Mouse (Mus musculus) urinary bladder, adult 18-20 months (tissue): Measurements from ENCODE around the gene Lrrc15.

Experiments
- DNase-seq, 2 experiments: peaks; one replicate each; pipeline ENCODE4 v3.0.0; 2022; ENCODE audit warnings: low spot score in 2 of 2, mixed read lengths in 2 of 2

Gene Lrrc15

GRCm38 (mm10) chr16:30278406-30278805 lies 4.7 kb downstream of the Lrrc15 start:
- DNase-seq: no peak

- DNase-seq: no peak
These were observed 7.3 kb downstream of the Lrrc15 start for GRCm38 (mm10) chr16:30275558-30276340.

GRCm38 (mm10) chr16:30273065-30273464 lies 10.0 kb downstream of the Lrrc15 start:
- no peak for DNase-seq

GRCm38 (mm10) chr16:30271941-30272595 lies 11.0 kb downstream of the Lrrc15 start:
- no peak for DNase-seq

GRCm38 (mm10) chr16:30271223-30271761 lies 11.8 kb downstream of the Lrrc15 start:
- DNase-seq: no peak

GRCm38 (mm10) chr16:30267359-30267758 lies 15.7 kb downstream of the Lrrc15 start, which contains the start of gene Cpn2:
Gene Cpn2, minus strand, starts transcription at chr16:30267499.
- no peak for DNase-seq

GRCm38 (mm10) chr16:30266561-30266960 lies 16.5 kb downstream of the Lrrc15 start:
- no peak for DNase-seq

GRCm38 (mm10) chr16:30265611-30266010 lies 17.4 kb downstream of the Lrrc15 start:
- DNase-seq: no peak

GRCm38 (mm10) chr16:30263156-30263555 lies 19.9 kb downstream of the Lrrc15 start:
- no peak for DNase-seq

- peak; percentile 20 to 52 for DNase-seq
These were observed 20.4 kb downstream of the Lrrc15 start for GRCm38 (mm10) chr16:30262664-30263063.

GRCm38 (mm10) chr16:30262157-30262556 lies 20.9 kb downstream of the Lrrc15 start:
- DNase-seq: no peak

- no peak for DNase-seq
These were observed 21.7 kb downstream of the Lrrc15 start for GRCm38 (mm10) chr16:30261341-30261740.

- no peak for DNase-seq
These were observed 22.9 kb downstream of the Lrrc15 start for GRCm38 (mm10) chr16:30260012-30260635.

- no peak for DNase-seq
These were observed 23.6 kb downstream of the Lrrc15 start for GRCm38 (mm10) chr16:30259444-30259843.

- no peak for DNase-seq
These were observed 24.6 kb downstream of the Lrrc15 start for GRCm38 (mm10) chr16:30258441-30258840.

GRCm38 (mm10) chr16:30257718-30258117 lies 25.3 kb downstream of the Lrrc15 start:
- DNase-seq: no peak

- no peak for DNase-seq
These were observed 28.0 kb downstream of the Lrrc15 start for GRCm38 (mm10) chr16:30255061-30255460.

GRCm38 (mm10) chr16:30253900-30254299 lies 29.2 kb downstream of the Lrrc15 start:
- DNase-seq: no peak

- no peak for DNase-seq
These were observed 29.7 kb downstream of the Lrrc15 start for GRCm38 (mm10) chr16:30253374-30253773.

- DNase-seq: peak; percentile 69 to 74
These were observed 31.0 kb downstream of the Lrrc15 start for GRCm38 (mm10) chr16:30252003-30252418.

- DNase-seq: peak in 1 of 2 experiments; percentile 19
These were observed 38.9 kb downstream of the Lrrc15 start for GRCm38 (mm10) chr16:30244037-30244700.

GRCm38 (mm10) chr16:30241623-30242022 lies 41.4 kb downstream of the Lrrc15 start:
- no peak for DNase-seq
